Mouse (Mus musculus) adrenal gland, postnatal 4 days (tissue): ENCODE results near the gene Nat9. TPM values are rescaled to one million over a fixed set of nuclear protein-coding genes. Genes with fewer than 3 reads are reported as not detected.

ENCODE experiments used
- DNase-seq, 2 experiments: peaks; one replicate each; pipeline ENCODE4 v3.0.0; 2021 to 2022; ENCODE audit warnings: low spot score in 2 of 2, mixed read lengths in 2 of 2
- total RNA-seq, 2 experiments: library from RNA; stranded (reverse); gene quantifications; 2 replicates each; pipeline ENCODE4 v1.2.3; 2021

Gene Nat9
- total RNA-seq, 2 experiments from 2014 or later, result 21.6 to 22.1 TPM

- no peak for DNase-seq
Measured at GRCm38 (mm10) chr11:115157933-115158719, 29.5 kb downstream of the Nat9 start.

DNA sequence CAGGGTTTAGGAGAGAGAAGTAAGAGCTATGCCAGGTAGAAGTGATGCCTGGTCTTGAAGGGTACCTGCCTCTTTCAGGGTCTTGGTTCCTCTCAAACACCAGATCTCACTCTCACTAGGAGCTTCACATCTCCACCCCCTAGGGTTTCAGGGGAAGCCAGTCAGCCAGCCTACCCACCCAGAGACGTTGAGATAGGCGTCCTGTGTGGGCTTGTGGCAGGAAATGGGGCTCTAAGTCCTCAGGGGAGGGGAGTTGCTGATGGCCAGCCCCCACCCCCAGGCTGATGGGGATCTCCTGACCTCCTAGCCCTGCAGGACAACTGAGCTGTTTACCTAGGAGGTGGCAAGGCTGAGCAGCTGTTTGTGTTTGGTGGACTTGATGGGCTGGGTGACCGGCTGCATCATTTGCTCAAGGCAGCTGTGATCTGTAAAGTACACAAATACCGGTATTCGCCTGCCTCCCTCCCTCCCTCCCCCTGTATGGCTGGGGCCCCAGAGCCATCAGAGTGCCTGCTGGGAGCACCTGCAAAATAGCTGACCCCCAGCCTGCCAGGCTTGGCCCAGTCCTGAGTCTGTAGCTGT is 32.5 kb downstream of the Nat9 start:
- DNase-seq, result no peak

GRCm38 (mm10) chr11:115153699-115154292 is 33.9 kb downstream of the Nat9 start:
- DNase-seq, result peak; percentile 49 to 62

DNA sequence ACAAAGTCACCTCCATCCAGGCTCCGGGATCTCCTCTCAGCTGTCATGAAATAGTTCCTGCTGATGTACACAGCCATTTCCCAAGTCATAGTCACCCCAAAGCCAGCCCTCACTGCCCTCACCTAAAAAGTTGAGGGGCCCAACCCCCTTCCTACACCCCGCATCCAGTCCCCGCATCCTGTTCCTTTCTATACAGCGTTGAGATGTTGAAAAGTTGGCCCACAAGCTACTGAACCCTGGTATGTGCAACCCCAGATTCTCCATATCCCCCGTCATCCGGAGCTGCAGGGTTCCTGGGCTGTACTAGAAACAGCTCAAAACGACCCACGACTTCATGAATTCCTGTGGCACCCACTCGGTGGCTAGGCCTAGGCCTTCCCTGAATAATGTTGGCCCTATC is 34.6 kb downstream of the Nat9 start:
- DNase-seq, result no peak

DNA sequence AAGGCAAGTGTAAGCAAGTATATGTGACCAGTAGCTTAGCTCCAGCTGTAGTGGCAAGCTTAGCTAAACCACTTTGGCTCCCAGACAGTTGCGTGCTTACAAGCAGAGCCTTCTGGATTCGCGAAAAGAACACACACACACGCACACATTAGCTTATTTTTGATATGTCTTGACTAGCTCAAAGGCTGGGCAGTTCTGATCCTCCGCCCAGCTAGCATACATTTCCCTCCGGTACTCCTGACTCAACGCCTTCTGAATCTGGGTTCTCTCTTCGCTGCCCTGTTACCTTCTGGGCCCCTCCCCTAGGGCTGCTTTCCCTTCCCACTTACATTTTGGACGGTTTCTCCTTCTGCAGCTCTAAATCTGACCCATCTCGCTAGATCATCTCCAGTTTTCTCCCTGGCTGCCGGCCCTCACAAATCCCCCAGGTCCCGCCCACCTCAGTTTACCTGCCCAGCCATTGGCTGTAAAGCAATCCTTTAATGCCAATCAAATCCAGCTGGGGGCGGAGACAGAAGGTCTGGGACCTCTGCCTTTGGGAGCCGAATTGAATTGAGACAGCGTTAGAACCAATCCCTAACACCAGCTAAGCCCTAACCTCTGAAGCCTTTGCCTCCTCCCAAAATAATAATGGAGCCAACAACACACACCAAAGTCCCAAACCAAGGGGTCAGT is 35.8 kb downstream of the Nat9 start:
- peak in 1 of 2 experiments; percentile 38 for DNase-seq

- no peak for DNase-seq
Measured at GRCm38 (mm10) chr11:115150741-115151254, 36.9 kb downstream of the Nat9 start.

- no peak for DNase-seq
Measured at GRCm38 (mm10) chr11:115147813-115148212, 39.8 kb downstream of the Nat9 start.

DNA sequence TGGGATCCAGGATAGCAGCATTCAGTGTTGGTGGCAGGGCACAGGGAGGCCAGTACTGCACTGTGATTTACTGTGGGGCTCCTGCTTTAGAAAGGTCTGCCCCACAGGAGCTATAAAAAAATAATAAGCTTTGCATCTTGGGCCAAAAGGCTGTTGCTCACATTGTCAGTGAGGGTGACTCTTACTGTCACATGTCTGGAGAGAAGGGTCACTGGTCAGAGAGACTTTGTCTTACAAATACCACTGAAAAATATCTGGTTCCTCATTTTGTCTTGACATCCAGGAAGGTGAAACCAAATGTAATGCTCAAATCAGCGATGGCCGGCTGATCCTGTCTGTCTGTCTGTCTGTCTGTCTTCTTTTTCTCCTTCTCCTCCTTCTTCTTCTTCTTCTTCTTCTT is 45.7 kb downstream of the Nat9 start:
- DNase-seq, result no peak

DNA sequence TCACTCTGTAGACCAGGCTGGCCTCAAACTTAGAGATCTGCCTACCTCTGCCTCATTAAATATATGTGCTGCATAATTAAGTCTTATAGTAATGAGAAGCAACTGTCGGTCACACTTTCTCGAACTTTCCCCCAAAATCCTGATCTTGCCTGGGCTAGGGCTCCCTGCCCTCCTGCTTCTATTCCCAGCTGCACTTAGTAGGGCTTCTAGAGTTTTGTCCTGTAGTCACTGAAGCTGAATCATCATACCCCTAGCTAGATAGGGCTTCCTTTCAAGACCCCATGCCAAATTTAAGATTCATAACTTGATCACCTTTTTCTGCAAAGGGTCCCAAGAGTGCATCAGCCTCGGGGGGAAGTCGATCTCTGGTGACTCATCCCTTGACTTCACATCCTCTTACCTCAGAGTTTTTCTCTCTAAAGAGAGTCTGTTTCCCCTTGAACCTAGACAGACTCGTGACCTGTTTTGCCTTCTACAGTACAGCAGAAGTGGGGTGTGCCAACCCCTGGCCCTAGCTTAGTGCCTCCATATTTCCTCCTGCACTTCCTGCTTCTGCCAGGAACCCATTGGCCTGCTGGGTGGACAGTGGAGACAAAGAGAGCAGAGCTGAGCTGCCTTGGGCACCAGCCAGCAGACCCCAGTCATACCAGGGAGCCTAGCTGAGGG is 48.9 kb downstream of the Nat9 start:
- no peak for DNase-seq

GRCm38 (mm10) chr11:115133800-115134199 is 53.9 kb downstream of the Nat9 start, which contains the start of gene Cd300lf:
Gene Cd300lf (minus strand): TSS chr11:115133992.
- no peak for DNase-seq

Other genes with a start within 250 kb of the Nat9 start
- gene Cd300c, start 218.7 kb downstream of the Nat9 start, total RNA-seq, result not detected
- under 1 TPM; 0.42 to 0.54 TPM for gene Cd300ld, start 197.9 kb downstream of the Nat9 start, total RNA-seq
- 1 to 10 TPM; 4.2 to 4.4 TPM for gene Cd300c2, start 186.0 kb downstream of the Nat9 start, total RNA-seq
- gene Cd300ld2, start 171.7 kb downstream of the Nat9 start, total RNA-seq, result not detected
- under 1 TPM; 0.56 to 0.59 TPM for gene Cd300ld4, start 160.8 kb downstream of the Nat9 start, total RNA-seq
- gene Cd300ld5, start 150.1 kb downstream of the Nat9 start, total RNA-seq, result 1 to 10 TPM; 1.0 to 1.8 TPM
- 1 to 10 TPM; 4.8 TPM for gene Cd300ld3, start 139.4 kb downstream of the Nat9 start, total RNA-seq
- gene Cd300e, start 125.7 kb downstream of the Nat9 start, total RNA-seq, result under 1 TPM; 0.20 to 0.48 TPM
- gene Rab37, start 96.4 kb downstream of the Nat9 start, total RNA-seq, result 1 to 10 TPM; 2.1 to 2.5 TPM
- gene Cd300lf, start 53.9 kb downstream of the Nat9 start, total RNA-seq, result 1 to 10 TPM; 2.0 to 2.2 TPM
- 10 to 100 TPM; 28.9 to 37.6 TPM for gene Slc9a3r1, start 24.5 kb downstream of the Nat9 start, total RNA-seq
- 10 to 100 TPM; 11.9 to 12.0 TPM for gene Tmem104, start 372 bp downstream of the Nat9 start, total RNA-seq
- gene Grin2c, start 79.4 kb upstream of the Nat9 start, total RNA-seq, result 1 to 10 TPM; 1.8 to 2.0 TPM
- 100 to 1,000 TPM; 608 to 629 TPM for gene Fdxr, start 89.2 kb upstream of the Nat9 start, total RNA-seq
- 10 to 100 TPM; 26.0 to 31.3 TPM for gene Fads6, start 109.8 kb upstream of the Nat9 start, total RNA-seq
- gene Otop2, start 119.3 kb upstream of the Nat9 start, total RNA-seq, result not detected
- gene Ush1g, start 134.2 kb upstream of the Nat9 start, total RNA-seq, result under 1 TPM; 0.73 to 0.84 TPM
- gene Otop3, start 146.9 kb upstream of the Nat9 start, total RNA-seq, result under 1 TPM; 0.17 to 0.20 TPM
- gene Hid1, start 179.9 kb upstream of the Nat9 start, total RNA-seq, result 10 to 100 TPM; 29.0 to 34.2 TPM
- 10 to 100 TPM; 44.3 to 47.4 TPM for gene Cdr2l, start 194.1 kb upstream of the Nat9 start, total RNA-seq
- 100 to 1,000 TPM; 150 to 158 TPM for gene Mrpl58, start 215.9 kb upstream of the Nat9 start, total RNA-seq
- 100 to 1,000 TPM; 503 to 527 TPM for gene Atp5h, start 232.1 kb upstream of the Nat9 start, total RNA-seq
- 10 to 100 TPM; 56.7 to 61.6 TPM for gene Kctd2, start 232.3 kb upstream of the Nat9 start, total RNA-seq